Mouse (Mus musculus) layer of hippocampus, adult 9-10 months (tissue): ENCODE data around the gene Birc7.

Experiments used
- DNase-seq: peaks from one replicate; pipeline ENCODE4 v3.0.0; 2022; ENCODE audit warnings: low spot score

Birc7 gene

GRCm38 (mm10) chr2:180928723-180929122 is at the start of gene Birc7:
Gene Birc7, plus strand, starts transcription at chr2:180929023.
- DNase-seq: no peak

DNA sequence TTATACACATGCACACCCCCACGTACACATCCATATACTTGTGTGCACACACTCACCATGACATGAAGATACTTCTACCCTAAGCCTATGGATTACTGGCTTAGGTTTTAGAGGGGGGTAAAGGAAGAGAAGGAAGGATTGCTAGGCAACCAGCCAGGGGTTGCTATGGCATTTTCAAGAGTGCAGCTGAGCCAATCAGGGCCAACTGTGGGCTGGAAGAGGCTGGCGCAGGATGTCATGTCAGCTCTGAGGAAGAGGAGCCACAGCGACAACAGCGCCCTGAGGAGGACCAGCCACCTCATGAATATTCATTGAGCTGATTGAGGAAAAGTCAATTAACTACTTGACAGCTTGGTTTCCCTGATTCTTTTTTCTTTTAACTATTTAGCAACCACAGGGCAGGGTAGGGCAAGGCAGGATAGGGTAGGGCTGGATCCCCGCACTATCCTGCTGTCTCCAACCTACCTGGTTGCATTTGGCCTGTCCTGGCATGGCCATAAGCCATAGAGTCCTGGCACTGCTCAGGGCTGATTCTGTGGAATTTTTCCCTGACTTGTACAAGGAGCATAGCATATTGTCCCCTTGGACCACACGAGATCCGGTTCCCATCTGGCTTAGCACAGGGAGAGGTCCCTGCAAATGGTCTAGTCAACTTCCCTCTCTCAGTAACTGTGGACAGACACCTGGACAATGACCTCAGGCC is 49.3 kb upstream of the Birc7 start:
- peak; percentile 52 for DNase-seq

- no peak for DNase-seq
Measured at GRCm38 (mm10) chr2:180881281-180881680, 47.5 kb upstream of the Birc7 start.

- no peak for DNase-seq
Measured at GRCm38 (mm10) chr2:180885270-180885669, 43.6 kb upstream of the Birc7 start.

DNA sequence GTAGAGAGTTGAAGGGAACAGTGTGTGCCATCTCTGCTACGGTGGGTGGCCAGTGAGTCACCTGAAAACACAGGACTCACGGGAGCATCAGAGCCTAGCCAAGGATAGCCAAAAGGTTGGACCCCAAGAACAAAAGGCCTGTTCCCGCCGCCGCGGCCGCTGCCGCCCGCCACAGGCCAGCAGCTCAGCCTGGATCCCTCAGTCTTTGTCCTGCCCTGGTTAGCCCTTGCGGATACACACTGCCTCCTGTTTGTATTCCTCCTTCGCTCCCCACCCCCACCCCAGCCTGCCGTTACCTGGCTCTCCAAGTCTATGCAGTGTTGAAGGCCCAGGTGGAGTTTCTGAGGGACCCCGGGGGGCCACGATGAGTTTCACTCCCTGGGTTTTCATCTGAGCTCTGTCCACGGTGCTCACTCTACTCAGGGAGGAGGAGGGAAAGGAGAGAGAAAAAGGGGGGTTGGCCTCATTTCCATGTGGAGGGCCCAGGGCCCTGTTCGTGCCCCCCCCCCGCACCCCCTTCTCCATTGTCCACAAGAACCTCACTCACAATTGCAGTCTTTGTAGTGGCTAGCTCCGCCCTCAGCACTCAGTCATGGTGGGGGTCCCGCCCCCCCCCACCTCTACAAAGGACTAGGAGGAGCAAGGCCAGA is 39.4 kb upstream of the Birc7 start:
- DNase-seq: no peak

- no peak for DNase-seq
Measured at GRCm38 (mm10) chr2:180889921-180890280, 38.9 kb upstream of the Birc7 start.

DNA sequence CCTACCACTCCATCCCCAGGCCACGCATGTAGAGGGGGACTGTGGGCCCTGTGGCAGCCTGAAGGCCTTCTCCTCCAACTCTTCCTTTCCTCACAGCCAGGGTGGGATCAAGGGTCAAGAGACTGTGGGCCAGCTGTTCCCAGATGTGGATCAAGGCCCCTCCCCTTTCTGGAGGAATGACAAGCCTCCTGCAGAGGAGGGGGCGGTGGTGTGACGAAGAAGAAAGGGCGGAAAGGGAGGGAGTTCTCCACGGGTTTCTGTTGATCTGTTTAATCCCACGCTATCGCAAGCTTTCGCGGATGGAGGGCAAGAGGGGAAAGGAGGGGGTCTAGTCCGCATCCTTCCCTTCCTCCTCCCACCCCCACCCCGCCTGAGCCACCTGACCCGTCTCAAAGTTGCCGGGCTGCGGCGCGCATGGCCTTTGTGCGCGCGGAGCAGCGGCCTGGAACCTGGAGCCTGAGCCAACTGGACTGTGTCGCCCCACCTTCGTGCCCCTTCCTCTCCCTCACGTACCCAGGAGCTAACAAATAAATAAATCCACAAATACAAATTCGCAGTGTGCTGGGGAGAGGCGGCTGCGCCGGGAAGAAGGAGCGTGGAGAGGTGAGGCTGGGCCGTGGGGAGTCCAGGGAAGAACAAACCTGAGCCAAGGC is 38.3 kb upstream of the Birc7 start:
- no peak for DNase-seq

DNA sequence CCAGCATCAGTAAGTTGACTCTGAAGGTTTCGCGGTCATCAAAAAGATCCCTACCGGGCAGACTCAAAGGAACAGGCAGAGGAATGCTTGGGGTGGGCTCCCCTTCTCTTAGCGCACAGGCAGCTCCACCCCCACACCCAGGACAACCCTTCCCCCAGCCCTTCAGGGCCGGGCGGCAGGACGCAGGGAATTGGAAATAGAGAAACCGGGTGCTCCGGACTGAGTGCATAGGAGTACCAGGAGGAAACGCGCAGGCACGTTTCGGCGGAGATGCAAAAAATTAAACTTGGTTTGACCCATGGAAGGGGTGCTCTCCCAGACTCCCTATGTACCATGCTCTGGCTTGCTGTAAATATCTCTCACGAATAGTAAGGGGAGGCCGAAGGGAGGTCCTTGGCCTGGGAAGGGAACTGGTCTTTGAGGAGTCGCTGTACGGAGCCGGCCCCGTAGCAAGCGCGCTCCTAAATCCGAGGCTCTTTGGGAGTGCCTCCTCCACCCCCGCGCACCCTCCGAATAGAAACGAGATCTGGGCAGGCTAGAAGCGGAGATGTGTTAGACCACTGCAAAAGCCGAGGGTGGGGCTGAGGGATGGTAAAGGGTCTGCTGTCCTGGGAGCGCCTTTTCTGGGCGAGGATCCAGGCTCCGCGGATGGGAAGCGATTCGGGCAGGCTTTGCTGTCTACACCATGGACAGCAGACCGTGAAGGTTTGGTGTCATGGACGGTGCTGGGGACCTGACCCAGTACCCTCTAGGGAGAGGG is 37.6 kb upstream of the Birc7 start:
- DNase-seq: peak; percentile 22

- DNase-seq: no peak
Measured at GRCm38 (mm10) chr2:180891835-180892323, 36.9 kb upstream of the Birc7 start.

DNA sequence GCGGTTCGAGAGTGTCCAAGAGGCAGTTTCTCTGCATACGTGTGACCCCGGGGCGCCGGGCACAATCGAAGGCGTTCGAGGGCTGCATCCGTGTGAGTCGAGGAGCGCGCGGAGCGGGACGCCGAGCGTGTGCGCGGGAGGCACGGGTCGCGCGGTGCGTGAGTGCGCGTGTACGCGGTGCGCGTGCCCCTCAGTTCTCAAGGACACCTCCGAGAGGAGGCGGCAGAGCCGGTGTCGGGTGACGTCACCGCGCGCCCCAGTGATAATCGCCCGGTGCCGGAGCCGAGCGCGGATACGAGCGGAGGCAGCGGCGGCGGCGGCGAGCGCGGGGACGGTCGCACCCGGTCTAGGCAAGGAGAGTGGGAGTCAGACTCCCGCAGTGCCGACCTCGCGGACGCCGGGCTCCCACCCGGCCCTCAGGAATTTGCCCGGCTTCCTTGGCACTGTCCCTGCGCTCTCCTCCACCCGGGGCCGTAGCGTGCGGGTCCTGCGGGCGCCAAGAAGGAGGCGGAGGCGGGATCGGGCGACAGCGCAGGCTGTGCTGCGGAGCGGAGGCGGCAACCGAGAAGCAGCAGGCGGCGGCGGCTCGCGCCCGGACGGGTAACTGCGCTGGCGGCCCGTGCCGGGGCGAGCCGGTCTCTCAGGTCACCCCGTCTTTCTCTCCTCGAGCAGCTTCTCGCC is 35.8 kb upstream of the Birc7 start:
- peak; percentile 67 for DNase-seq

DNA sequence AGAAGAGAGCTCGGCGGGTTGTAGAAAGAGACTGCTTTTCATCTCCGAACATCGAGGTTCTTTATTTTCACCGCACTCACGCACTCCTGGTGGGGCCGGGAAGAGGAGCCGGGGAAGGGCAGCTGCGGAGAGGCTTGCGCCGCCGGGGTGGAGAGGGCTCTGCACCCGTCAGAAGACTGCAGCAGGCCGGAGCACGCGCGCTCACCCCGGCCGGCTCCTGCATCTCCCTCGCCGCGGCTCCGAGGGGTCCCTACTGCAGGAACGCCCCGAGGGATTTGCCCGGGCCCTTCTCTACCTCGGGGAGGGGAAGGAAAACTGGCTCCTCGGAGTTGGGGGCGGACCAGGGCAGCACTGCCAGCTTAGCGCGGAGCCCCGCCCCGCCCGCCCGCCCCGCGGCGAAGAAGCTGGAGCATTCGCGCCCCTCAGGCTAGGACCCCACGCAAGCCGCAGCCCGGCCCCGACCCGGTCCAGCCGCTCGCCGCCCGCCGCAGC is 35.2 kb upstream of the Birc7 start:
- DNase-seq: no peak

GRCm38 (mm10) chr2:180894029-180894623 is 34.7 kb upstream of the Birc7 start:
- no peak for DNase-seq

GRCm38 (mm10) chr2:180894734-180895133 is 34.1 kb upstream of the Birc7 start:
- peak; percentile 77 for DNase-seq

- DNase-seq: no peak
Measured at GRCm38 (mm10) chr2:180895321-180895720, 33.5 kb upstream of the Birc7 start.

GRCm38 (mm10) chr2:180895837-180896525 is 32.8 kb upstream of the Birc7 start:
- DNase-seq: peak; percentile 26

GRCm38 (mm10) chr2:180896819-180897625 is 31.8 kb upstream of the Birc7 start:
- DNase-seq: peak; percentile 13

DNA sequence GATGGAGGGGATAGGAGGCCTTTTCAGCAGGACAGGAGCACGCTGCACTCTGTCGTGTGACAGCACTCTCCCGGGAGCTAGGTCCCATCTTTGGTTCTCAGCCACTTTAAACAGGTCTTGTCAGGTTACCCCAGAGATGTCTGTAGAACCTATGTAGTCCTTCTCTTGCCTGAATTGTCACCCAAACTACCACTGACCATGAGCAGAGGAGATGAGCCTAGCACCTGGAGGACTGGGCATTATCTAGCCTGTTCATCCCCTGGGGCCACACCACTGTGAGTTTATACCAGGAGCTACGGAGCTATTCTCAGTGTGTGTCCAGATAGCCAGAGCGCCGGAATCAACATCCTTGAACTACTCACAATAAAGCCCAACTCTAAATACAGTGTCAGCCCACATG is 31.0 kb upstream of the Birc7 start:
- no peak for DNase-seq

GRCm38 (mm10) chr2:180902086-180902485 is 26.7 kb upstream of the Birc7 start:
- DNase-seq: no peak

DNA sequence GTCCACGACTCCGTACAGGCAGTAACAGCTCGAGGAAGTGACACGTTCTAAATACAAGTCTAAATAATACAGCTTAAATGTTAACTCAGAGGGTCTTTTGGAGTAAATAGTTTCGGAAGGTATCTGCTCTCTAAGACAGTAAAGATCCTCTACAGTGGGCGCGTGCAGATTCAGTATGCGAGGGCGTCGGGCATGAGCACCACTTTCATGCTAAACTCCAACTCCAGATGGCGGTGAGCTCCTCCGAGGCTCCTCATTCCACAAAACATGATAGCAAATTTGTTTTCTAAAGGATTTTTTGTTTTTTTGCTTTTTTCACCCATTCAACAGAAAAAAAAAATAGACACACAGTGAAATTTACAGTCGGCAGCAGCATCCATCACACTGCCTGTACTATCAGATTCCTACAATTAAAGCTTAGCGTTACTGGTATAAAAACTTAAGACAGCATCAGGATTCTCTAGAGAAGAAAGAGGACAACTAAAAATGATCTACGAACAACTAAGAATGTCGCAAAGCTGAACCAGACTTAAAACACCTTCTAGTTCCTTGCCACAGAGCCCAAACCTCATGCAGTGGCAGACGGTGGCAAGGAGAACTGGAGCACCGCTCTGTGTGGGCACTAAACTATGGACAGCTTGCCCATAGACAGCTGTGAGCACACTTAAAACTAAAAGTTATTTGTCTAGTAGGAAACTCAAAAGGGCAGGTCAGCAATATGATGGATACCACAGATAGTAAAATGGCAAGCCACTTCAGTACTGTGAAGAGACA is 24.2 kb upstream of the Birc7 start:
- DNase-seq: no peak
